Mouse (Mus musculus) c-Kit-positive CD71-negative TER-119-negative erythroid progenitor cells, embryonic 14.5 days (primary cell): ENCODE results near the gene Gm20388.
"Not testable (repeated sequence)": the region's sequence is repeated elsewhere in the genome, so short reads cannot be mapped to it uniquely, and the experiment has no call there.

Experiments
- DNase-seq: peaks from one replicate; pipeline ENCODE4 v3.0.0-alpha.2; 2013; ENCODE audit warnings: low read depth

Gene Gm20388

GRCm38 (mm10) chr8:121578676-121579451 is 1668.2 kb downstream of the Gm20388 start, which contains the start of gene Fbxo31:
Gene Fbxo31 (minus strand): TSS chr8:121578806.
- DNase-seq, result peak; percentile 94

GRCm38 (mm10) chr8:121580465-121580864 is 1669.8 kb downstream of the Gm20388 start:
- no peak for DNase-seq

- DNase-seq, result no peak
Measured at GRCm38 (mm10) chr8:121583653-121584052, 1673.0 kb downstream of the Gm20388 start.

- no peak for DNase-seq
Measured at GRCm38 (mm10) chr8:121584730-121585129, 1674.1 kb downstream of the Gm20388 start.

- peak; percentile 96 for DNase-seq
Measured at GRCm38 (mm10) chr8:121585159-121585825, 1674.7 kb downstream of the Gm20388 start.

GRCm38 (mm10) chr8:121588750-121589149 is 1678.1 kb downstream of the Gm20388 start:
- no peak for DNase-seq

GRCm38 (mm10) chr8:121589205-121589726 is 1678.6 kb downstream of the Gm20388 start:
- DNase-seq, result no peak

GRCm38 (mm10) chr8:121590203-121591177 is 1679.8 kb downstream of the Gm20388 start, which contains the start of gene Map1lc3b:
Gene Map1lc3b (plus strand): TSS chr8:121590361.
- DNase-seq, result peak; percentile 84

- DNase-seq, result no peak
Measured at GRCm38 (mm10) chr8:121591178-121592066, 1680.8 kb downstream of the Gm20388 start.

- no peak for DNase-seq
Measured at GRCm38 (mm10) chr8:121593293-121593692, 1682.7 kb downstream of the Gm20388 start.

GRCm38 (mm10) chr8:121593983-121594382 is 1683.3 kb downstream of the Gm20388 start:
- DNase-seq, result no peak

GRCm38 (mm10) chr8:121597492-121597891 is 1686.9 kb downstream of the Gm20388 start:
- not testable (repeated sequence) for DNase-seq

GRCm38 (mm10) chr8:121598190-121598589 is 1687.5 kb downstream of the Gm20388 start:
- no peak for DNase-seq

- no peak for DNase-seq
Measured at GRCm38 (mm10) chr8:121598892-121599291, 1688.3 kb downstream of the Gm20388 start.

GRCm38 (mm10) chr8:121599842-121600241 is 1689.2 kb downstream of the Gm20388 start:
- DNase-seq, result no peak

- no peak for DNase-seq
Measured at GRCm38 (mm10) chr8:121602411-121602810, 1691.8 kb downstream of the Gm20388 start.

GRCm38 (mm10) chr8:121602860-121603259 is 1692.2 kb downstream of the Gm20388 start:
- peak; percentile 71 for DNase-seq

GRCm38 (mm10) chr8:121603801-121604200 is 1693.2 kb downstream of the Gm20388 start:
- DNase-seq, result no peak

GRCm38 (mm10) chr8:121607661-121608060 is 1697.0 kb downstream of the Gm20388 start:
- DNase-seq, result no peak

GRCm38 (mm10) chr8:121609251-121609650 is 1698.6 kb downstream of the Gm20388 start:
- no peak for DNase-seq

- no peak for DNase-seq
Measured at GRCm38 (mm10) chr8:121609916-121610315, 1699.3 kb downstream of the Gm20388 start.
